Mouse (Mus musculus) macrophage (primary cell): ENCODE results near the gene Scgn. TPM values are rescaled to one million over a fixed set of nuclear protein-coding genes. Genes with fewer than 3 reads are reported as not detected.

Experiments
- H3K27ac ChIP-seq: fragments of 350-480 bp; formaldehyde crosslinking; 2 replicates; pipeline ENCODE4 v1.9.0; 2021
- H3K36me3 ChIP-seq: fragments of 350-480 bp; formaldehyde crosslinking; 2 replicates; pipeline ENCODE4 v1.9.0; 2021; ENCODE audit errors: inconsistent target
- H3K4me3 ChIP-seq: fragments of 350-480 bp; formaldehyde crosslinking; 2 replicates; pipeline ENCODE4 v1.9.0; 2021; ENCODE audit errors: inconsistent target
- H3K79me2 ChIP-seq: fragments of 350-480 bp; formaldehyde crosslinking; 2 replicates; pipeline ENCODE4 v1.9.0; 2021; ENCODE audit errors: inconsistent target
- WGBS: methylation state at CpG from one replicate; pipeline ENCODE4 v1.1.7; 2026; ENCODE audit warnings: inconsistent platforms; ENCODE audit not compliant: missing documents; 5-methylcytosine and 5-hydroxymethylcytosine counted together
- polyA plus RNA-seq: library from polyadenylated mRNA; stranded (reverse); fragments of 250-400 nt; gene quantifications from 3 replicates; pipeline ENCODE4 v1.2.4, GENCODE M21; 2018; ENCODE audit warnings: inconsistent platforms
- total RNA-seq, 78 experiments: library from RNA; depleted of rRNA; stranded (reverse); fragments of 250-400 nt; gene quantifications; 1 replicate in 9 of 78; 2 replicates in 24 of 78; 3 replicates in 43 of 78; 4 replicates in 2 of 78; pipeline ENCODE4 v1.2.4; 2018; ENCODE audit warnings: inconsistent platforms in 56 of 78

Scgn gene
- not detected for total RNA-seq (2018; cell fraction: chromatin; rRNA removed)
- total RNA-seq (2018; cell fraction: cytosol; rRNA removed): not detected
- total RNA-seq (2018; cell fraction: nucleus; rRNA removed): not detected
- not detected in 3 replicates for polyA plus RNA-seq

DNA sequence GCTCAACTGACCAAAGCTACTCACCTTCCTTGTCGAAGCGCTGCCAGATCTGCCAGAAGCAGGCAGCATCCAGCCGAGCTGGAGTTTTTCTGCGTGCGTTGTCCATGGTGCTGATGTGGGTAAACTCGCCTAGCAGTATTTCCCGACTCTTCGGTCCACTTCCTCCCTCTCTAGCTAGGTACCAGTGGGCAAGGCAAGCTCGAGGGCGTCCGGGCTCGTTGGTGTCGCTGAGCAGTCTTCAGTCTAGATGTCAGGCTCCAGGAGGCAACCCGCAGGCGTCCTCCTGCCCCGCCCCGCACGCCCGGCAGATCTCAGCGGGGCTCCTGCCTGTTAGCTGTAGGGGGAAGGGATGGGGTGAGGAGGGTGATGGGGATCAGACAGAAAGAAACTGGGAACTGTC lies at the start of gene Scgn:
Gene Scgn, minus strand, starts transcription at position 287 of the 400 bp plus-strand sequence.
- Histone ChIP-seq H3K4me3 (no peak within 1 kb of the TSS), H3K27ac (no peak within 1 kb of the TSS), H3K36me3 (no peaks in the 10 kb centered on the region), H3K79me2 (no peaks in the 10 kb centered on the region)
- WGBS: 5% methylated on average over 20 of the region's 20 CpGs

DNA sequence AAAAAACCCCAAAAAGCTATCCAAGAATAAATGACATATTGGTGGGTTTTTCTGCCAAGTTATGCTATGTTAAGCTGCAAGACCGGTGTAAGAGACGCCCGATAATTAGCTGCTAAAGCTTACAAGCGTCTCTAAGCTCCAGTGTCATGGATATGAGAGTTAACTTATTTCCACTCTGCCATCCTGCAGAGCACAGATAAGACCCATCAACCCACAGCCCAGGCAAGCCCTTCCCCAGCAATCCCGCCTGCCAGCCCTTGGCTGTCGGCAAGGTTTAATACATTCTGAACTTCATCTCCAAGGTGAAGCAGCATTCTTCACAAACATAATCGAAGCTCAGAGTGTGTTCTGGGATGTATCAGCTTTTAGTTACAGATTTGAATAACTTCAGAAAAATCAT lies 49.2 kb upstream of the Scgn start:
- Histone ChIP-seq H3K27ac (no peak overlapping the region), H3K36me3 (no peaks in the 10 kb centered on the region), H3K4me3 (no peak overlapping the region), H3K79me2 (no peaks in the 10 kb centered on the region)
- 95% methylated on average over 7 of the region's 7 CpGs for WGBS

DNA sequence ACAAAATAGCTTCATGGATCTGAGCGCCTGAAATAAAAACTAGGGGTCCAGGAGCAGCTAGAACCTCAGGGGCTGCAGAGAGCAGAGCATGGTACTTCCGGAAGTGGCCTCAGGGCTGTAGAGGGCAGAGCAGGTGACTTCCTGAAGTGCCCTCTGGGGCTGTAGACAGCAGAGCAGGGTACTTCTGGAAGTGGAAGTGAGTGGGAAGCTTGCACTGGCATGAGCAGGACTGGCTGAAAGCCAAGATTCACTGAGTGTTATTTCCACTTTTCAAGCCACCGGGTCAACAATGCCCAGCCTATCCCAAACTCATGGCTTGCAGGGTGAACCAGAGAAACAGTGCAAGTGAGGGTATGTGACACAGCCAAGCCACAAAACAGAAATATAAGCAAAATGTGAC lies 46.5 kb upstream of the Scgn start:
- whole genome bisulfite sequencing: 29% methylated on average over 3 of the region's 3 CpGs
- no peak overlapping the region for H3K27ac ChIP-seq
- no peak overlapping the region for H3K4me3 ChIP-seq
- H3K79me2 ChIP-seq: no peaks in the 10 kb centered on the region
- H3K36me3 ChIP-seq: no peaks in the 10 kb centered on the region

DNA sequence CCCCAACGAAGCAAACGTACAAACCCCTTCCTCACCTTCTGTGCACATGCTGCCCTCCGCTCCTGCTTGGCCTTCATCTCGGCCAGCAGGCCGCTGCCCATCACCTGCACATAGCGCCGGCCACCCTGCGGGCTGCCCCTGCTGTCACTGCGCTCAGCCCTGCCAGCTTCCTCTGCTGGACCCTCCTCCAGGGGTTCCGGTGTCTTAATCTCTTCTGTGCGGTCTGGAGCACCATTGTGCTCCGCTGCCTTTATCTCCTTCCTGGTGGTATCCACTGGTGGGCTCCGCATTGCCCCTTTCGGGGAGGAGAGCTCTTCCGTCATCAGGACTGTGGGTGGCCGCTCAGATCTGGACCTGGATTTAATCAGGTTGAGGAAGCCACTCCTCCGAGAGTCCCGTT lies 45.1 kb upstream of the Scgn start:
- Histone ChIP-seq H3K4me3 (peak overlapping the region; percentile 21), H3K27ac (no peak overlapping the region)
- WGBS: 64% methylated on average over 18 of the region's 18 CpGs

DNA sequence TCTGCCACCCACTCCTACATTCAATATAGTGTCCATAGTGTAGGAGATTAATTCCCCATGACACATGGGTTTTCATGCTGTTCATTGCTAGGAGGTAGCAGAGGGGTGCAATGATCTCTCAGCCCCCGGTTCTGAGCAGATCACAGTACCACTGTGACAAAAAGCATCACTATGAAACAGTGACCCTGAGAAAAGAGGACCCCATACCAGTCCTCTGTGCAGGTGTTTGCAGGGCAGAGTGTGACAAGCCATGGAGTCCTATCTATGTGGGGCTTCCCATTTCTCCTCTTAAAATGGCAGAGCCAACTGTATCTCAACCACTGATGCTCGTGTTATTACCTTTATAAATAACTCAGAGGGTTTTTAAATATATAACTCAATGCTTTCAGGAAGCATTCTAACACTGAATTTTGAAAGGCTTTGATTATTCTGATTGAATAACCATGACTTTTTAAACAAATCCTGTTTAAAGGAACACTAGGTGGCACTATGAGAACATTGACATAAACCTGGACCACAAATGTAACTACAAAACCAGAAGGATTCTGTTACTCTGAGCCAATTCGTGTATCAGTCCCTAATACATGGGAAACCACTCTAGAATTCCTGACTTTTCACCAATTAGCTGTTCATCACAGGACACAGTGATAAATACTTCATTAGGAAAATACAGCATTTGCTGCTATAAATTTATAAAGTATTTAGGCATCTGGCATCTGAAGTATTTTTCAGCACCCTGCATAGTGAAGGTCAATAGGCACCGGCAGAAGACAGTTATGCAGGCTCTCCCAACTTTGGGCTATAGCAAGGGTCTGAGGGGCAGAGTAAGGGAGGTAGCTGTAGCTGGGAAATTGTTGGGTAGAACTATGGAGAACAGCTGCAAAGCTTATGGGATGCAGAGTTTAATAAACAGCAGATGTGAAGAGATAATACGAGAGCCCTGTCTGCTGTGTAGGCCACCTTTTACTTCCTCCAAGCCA lies 36.5 kb upstream of the Scgn start:
- 63% methylated on average over 5 of the region's 5 CpGs for WGBS
- H3K4me3 ChIP-seq: no peak overlapping the region
- no peaks in the 10 kb centered on the region for H3K79me2 ChIP-seq
- no peaks in the 10 kb centered on the region for H3K36me3 ChIP-seq
- H3K27ac ChIP-seq: no peak overlapping the region

More for the DNA sequence above, 45.1 kb upstream of the Scgn start:
- H3K36me3 ChIP-seq: no peaks in the 10 kb centered on the region
- no peaks in the 10 kb centered on the region for H3K79me2 ChIP-seq

DNA sequence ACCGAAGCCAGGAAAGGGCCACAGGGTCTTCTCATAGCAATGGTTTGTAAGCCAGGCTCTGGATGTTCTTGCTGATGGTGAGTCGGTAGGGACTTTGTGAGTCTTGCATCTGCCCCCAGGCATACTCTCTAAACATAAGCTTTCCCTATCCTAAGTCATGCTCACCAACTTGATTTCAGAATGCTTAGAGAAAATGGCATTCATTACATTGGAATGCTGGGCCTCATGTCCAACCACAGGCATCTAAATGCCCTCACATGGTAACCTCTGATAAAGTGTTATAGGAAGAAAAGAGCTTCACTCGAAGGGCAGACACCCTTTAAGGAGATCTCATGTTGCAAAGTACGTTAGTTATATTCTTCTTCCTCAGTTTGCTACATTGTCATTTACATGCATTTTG lies 27.5 kb upstream of the Scgn start:
- 88% methylated on average over 4 of the region's 4 CpGs for WGBS
- Histone ChIP-seq H3K36me3 (no peaks in the 10 kb centered on the region), H3K27ac (no peak overlapping the region)

DNA sequence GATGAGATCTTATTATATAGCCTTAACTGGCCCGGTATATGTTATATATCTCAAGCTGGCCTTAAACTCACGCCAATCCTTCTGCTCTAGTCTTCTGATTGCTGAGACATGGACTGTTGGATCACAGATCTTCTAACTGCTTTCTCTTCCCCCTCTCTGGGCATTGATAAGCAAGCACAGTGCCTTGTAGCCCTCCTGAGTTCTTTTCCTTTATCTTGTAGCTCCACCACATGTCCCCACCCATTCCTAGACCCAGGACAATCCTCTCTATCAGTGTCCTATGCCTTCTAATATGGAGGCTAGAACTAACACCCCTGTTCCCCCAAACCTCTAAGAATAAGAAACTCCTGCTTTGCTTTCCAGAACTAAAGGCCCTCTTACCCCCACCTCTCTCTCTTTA lies 14.5 kb upstream of the Scgn start:
- Histone ChIP-seq H3K27ac (no peak overlapping the region), H3K36me3 (no peaks in the 10 kb centered on the region), H3K4me3 (no peak overlapping the region), H3K79me2 (no peaks in the 10 kb centered on the region)
- 85% methylated on average over 2 of the region's 2 CpGs for WGBS

More for the DNA sequence above, 27.5 kb upstream of the Scgn start:
- no peak overlapping the region for H3K4me3 ChIP-seq
- H3K79me2 ChIP-seq: no peaks in the 10 kb centered on the region

DNA sequence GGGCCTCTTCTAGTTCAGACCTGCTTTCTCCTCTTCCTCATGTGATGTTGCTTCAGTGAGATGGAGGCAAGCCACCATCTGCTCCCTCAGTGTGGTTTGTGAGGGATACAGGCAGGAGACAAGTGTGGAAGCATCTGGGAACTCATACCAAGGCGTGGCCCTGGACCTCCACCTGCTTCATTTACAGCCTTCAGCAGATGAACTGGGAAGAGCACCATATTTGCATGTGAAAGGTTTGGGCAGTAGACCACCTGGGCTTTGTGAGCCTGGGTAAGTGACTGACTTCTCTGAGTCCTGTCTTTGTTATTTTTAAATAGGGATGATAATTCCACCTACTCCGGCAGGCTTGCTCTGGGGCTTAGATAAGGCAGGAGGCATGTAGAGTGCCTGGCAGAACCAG lies 10.8 kb upstream of the Scgn start:
- Histone ChIP-seq H3K4me3 (no peak overlapping the region), H3K27ac (no peak overlapping the region), H3K79me2 (no peaks in the 10 kb centered on the region), H3K36me3 (no peaks in the 10 kb centered on the region)
- 89% methylated on average over 2 of the region's 2 CpGs for WGBS

DNA sequence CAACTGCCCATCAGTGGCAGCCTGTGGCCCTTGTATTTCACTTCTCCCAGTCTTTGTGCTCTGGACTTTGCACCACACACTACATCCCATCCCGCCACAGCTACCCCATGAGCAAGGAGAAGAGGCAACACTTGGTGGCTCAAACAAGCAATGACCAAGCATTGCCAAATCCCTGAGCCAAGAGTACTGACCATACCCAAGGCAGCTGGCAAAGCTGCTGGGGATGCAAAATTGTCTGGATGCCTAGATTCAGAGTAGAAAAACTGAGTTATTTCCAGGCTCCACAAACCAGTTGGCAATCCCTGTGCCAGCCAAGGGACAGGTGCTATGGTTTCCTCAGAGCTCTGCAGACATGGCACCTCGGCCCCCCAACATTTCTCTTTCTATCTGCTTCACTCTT lies 10.1 kb upstream of the Scgn start:
- Histone ChIP-seq H3K27ac (no peak overlapping the region), H3K79me2 (no peaks in the 10 kb centered on the region), H3K4me3 (no peak overlapping the region), H3K36me3 (no peaks in the 10 kb centered on the region)
- 91% methylated on average over 2 of the region's 2 CpGs for WGBS

DNA sequence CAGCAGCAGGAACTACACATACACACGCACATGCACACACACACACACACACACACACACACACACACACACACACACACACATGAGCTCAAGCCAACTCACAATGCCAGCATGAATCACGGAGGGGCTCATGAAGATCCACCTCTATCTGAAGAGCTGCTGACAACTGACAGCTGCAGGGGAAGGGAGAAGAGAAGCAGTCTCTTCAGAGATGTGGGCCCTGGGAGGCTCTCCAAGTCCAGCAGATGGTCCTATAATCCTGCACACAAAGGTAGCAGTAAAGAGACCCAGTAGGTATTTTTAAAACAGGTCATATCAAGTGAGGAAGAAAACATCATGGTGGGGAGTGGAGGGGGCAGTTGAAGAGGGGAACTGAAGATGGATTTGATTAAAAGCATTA lies 7.8 kb upstream of the Scgn start:
- Histone ChIP-seq H3K27ac (no peak overlapping the region), H3K36me3 (no peaks in the 10 kb centered on the region), H3K4me3 (no peak overlapping the region), H3K79me2 (no peaks in the 10 kb centered on the region)
- 83% methylated on average over 2 of the region's 2 CpGs for WGBS

DNA sequence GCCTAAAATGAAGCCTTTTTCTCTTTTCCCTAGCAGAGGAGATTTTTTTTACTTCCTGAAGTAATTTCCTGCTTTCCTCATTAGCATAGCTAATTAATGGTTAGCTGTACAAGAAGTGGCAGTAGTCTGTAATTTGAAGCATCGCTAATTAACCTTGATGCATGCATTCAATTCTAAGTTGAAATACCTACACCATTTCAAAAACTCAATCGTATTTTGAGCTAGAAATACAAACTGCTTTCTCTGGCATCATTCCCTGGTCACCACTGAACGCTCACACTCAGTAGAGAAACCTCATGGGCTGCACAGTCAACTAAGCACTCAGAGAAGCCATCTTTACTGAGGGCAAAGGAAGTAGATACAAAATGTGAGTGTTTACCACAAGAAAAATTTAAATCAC lies 3.7 kb upstream of the Scgn start:
- Histone ChIP-seq H3K27ac (no peak overlapping the region), H3K4me3 (no peak overlapping the region), H3K36me3 (no peaks in the 10 kb centered on the region), H3K79me2 (no peaks in the 10 kb centered on the region)
- 81% methylated on average over 3 of the region's 3 CpGs for WGBS

DNA sequence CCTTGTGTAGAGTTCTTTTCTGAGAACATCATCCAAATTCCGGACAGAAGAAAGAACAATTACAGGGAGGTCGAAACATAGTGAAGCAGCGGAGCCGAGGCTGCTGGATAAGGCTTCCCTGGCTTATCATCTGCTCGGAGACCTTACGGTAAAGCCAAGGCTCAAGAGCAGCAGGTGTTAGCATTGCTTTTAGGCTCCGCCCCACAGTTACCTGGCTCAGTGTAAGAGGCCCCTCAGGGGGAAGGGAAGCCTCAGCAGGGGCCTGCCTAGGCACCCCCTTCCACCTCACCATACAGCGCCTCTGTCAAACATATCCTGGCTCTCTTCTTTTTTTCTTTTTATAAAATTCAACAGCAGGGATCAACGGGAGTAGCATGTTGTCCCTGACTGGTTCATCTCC lies 3.0 kb upstream of the Scgn start:
- no peaks in the 10 kb centered on the region for H3K36me3 ChIP-seq
- H3K27ac ChIP-seq: no peak overlapping the region
- 26% methylated on average over 9 of the region's 9 CpGs for WGBS
- H3K79me2 ChIP-seq: no peaks in the 10 kb centered on the region
- no peak overlapping the region for H3K4me3 ChIP-seq

DNA sequence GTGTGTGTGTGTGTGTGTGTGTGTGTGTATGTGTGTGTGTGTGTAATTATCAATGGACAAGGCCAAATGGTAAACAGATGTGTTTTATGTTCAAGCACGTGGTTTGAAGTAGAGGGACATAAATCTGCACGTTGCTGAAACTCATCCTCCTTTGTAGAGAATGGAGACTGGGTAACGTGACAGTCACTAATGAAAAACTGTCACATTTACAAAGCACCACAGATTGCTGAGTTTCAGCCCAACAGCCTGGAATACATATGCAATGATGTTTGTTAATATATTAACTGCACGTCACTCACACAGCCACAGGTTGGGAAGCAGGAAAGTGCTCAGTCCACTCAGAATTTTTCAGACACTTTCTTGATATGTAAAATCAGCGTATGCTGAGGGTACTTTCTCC lies 563 bp downstream of the Scgn start:
- Histone ChIP-seq H3K79me2 (no peaks in the 10 kb centered on the region), H3K36me3 (no peaks in the 10 kb centered on the region), H3K27ac (no peak overlapping the region), H3K4me3 (no peak overlapping the region)
- WGBS: 38% methylated on average over 4 of the region's 5 CpGs

DNA sequence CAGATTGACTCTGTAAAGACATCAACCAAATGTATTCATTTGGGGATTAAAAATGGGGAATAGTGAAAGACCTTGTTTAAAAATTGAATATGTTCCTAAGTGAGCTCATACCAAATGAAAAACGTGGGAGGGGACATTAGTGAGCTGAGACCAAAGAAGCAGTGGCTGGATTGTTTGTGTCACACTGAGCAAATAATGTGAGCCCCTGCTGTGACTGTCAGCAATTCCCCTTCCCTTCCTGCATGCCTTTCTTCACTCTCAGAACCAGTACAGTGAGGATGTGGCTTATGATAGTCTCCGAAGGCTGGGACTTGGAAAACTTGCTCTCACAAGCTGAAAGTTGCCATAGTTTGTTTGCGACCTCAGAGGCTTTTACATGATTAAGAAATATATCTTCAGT lies 5.9 kb downstream of the Scgn start:
- H3K4me3 ChIP-seq: no peak overlapping the region
- 69% methylated on average over 3 of the region's 3 CpGs for WGBS
- H3K27ac ChIP-seq: no peak overlapping the region
- H3K79me2 ChIP-seq: no peaks in the 10 kb centered on the region
- H3K36me3 ChIP-seq: no peaks in the 10 kb centered on the region

DNA sequence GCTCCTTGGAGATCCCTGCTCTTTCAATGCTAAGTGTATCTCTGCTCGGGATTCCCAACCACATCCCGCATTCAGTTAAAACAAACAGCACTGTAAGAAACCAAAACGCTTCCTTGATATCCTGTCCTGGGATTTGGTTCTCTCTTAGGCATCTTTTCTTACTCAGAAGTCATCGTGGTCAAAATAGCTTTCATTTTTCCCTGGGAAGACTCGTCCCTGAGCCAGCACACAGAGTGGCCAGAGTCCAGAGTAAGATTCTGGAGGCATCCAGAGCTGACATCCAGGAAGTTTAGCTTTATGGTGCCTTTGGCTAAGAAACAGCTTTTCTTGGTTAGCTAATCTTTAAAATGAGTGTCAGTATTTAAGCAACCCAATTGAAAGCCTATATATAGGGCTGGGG lies 18.7 kb downstream of the Scgn start:
- Histone ChIP-seq H3K36me3 (no peaks in the 10 kb centered on the region), H3K4me3 (no peak overlapping the region), H3K27ac (no peak overlapping the region), H3K79me2 (no peaks in the 10 kb centered on the region)
- WGBS: 65% methylated on average over 5 of the region's 5 CpGs
